Comparison of ENCODE assay signal across 9 mouse cellular contexts in the genomic region with DNA sequence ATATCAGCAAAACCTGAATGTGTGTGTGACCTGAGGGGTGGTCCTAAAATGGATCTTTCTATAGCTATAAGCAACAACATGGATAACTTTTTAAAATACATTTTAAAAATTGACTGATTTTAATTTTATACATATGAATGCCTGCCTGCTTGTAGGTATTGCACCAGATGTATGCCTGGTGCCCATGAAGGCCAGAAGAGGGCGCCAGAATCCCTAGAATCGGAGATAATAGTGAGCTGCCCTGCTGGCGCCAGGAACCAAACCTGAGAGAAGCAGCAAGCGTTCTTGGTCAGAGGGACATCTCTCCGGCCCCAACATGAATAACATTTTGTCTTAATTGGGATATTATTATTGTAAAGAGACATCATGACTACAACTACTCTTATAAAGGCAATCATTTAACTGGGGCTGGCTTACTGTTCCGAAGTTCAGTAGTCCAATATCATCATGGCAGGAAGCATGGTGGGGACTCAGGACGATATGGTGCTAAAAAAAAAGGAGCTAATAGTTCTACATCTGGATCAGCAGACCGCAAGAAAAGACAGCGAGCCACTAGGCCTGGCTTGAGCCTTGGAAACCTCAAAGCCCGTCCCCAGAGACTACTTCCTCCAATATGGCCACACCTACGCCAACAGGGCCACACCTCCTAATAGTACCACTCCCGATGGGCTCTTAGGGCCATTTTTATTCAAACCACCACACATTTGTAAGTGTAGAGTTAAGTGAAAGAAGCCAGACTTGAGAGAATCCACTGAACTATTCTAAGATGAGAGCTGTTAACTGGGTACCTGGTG. TPM values are rescaled to one million over a fixed set of nuclear protein-coding genes. Genes with fewer than 3 reads are reported as not detected.
DNase-seq lines count a peak whose midpoint lies in the region; ATAC-seq and TF ChIP-seq lines count a peak whose summit lies in the region.
"Had no signal": no experiment of that assay in that cellular context is flagged by ENCODE, and none has a peak within 500 bp of the region (broad histone marks: within the 10 kb centered on the region; RNA-seq: fewer than 3 reads in every experiment).

No protein-coding gene starts in this region.

- no peak overlapping the region for H3K4me2 ChIP-seq in kidney, postnatal 0 days (ENCODE audit: low read length)
- no peak overlapping the region for H3K4me2 ChIP-seq in kidney, embryonic 16.5 days (replicated peaks; ENCODE audit: low read depth, low read length)
- no peak overlapping the region for H3K4me2 ChIP-seq in neural tube, embryonic 11.5 days (ENCODE audit: low read depth)
- H3K4me2 ChIP-seq: limb, embryonic 12.5 days had no signal

- H3K4me3 ChIP-seq in kidney, postnatal 0 days (replicated peaks; ENCODE audit: low read depth, low read length) = no peak overlapping the region
- H3K4me3 ChIP-seq in kidney, embryonic 16.5 days (ENCODE audit: low read length) = no peak overlapping the region
- no peak overlapping the region for H3K4me3 ChIP-seq in neural tube, embryonic 11.5 days (ENCODE audit: low read depth, low read length)
- H3K4me3 ChIP-seq: limb, embryonic 12.5 days had no signal

- no peaks in the 10 kb centered on the region for H3K9me3 ChIP-seq in kidney, postnatal 0 days (replicated peaks; ENCODE audit: low read length)
- no peaks in the 10 kb centered on the region for H3K9me3 ChIP-seq in kidney, embryonic 16.5 days (ENCODE audit: low read length)
- H3K9me3 ChIP-seq in neural tube, embryonic 11.5 days (ENCODE audit: control insufficient read depth, low read length) = no peaks in the 10 kb centered on the region
- H3K9me3 ChIP-seq: limb, embryonic 12.5 days had no signal

- H3K27ac ChIP-seq in kidney, postnatal 0 days = no peak overlapping the region
- no peak overlapping the region for H3K27ac ChIP-seq in kidney, embryonic 16.5 days (ENCODE audit: low read length)
- no peak overlapping the region for H3K27ac ChIP-seq in neural tube, embryonic 11.5 days (ENCODE audit: low read depth, low read length)
- H3K27ac ChIP-seq: limb, embryonic 12.5 days had no signal

- no peaks in the 10 kb centered on the region for H3K4me1 ChIP-seq in kidney, postnatal 0 days (replicated peaks; ENCODE audit: insufficient read depth, low read length)
- H3K4me1 ChIP-seq in kidney, embryonic 16.5 days (ENCODE audit: insufficient read depth, low read length) = peaks cover 3% of the 10 kb centered on the region; the same call in 1 of the 2 replicates
- H3K4me1 ChIP-seq in neural tube, embryonic 11.5 days (ENCODE audit: control insufficient read depth, insufficient read depth, low read length) = 0 out of 2 replicates have a peak, but pooled peaks cover 4% of the 10 kb centered on the region
- H3K4me1 ChIP-seq: limb, embryonic 12.5 days had no signal

- no peaks in the 10 kb centered on the region for H3K27me3 ChIP-seq in kidney, postnatal 0 days (ENCODE audit: insufficient read depth, low read length)
- H3K27me3 ChIP-seq in kidney, embryonic 16.5 days (ENCODE audit: insufficient read depth, low read length) = peaks cover 15% of the 10 kb centered on the region; the same call in 1 of the 2 replicates
- 0 out of 2 replicates have a peak, but pooled peaks cover 3% of the 10 kb centered on the region for H3K27me3 ChIP-seq in neural tube, embryonic 11.5 days (ENCODE audit: control insufficient read depth, insufficient read depth, low read length)

- peak; percentile 67 for TF ChIP-seq CTCF in kidney, postnatal 0 days (IDR thresholded peaks at IDR 0.05; ENCODE audit: low read depth)

- ATAC-seq in kidney, postnatal 0 days (replicated peaks; ENCODE audit: low FRiP score, low read depth) = no peak
- ATAC-seq in kidney, embryonic 16.5 days (ENCODE audit: low FRiP score, low TSS enrichment) = no peak
- no peak for ATAC-seq in neural tube, embryonic 11.5 days (ENCODE audit: insufficient read depth, low FRiP score, low TSS enrichment)

- intact Hi-C loops in left cerebral cortex, postnatal 25 days (cut with DNase I) = no loop called here

- no peak overlapping the region for H3K9ac ChIP-seq in kidney, postnatal 0 days (ENCODE audit: low read depth, low read length)
- no peak overlapping the region for H3K9ac ChIP-seq in kidney, embryonic 16.5 days (replicated peaks; ENCODE audit: low read length)
- H3K9ac ChIP-seq in neural tube, embryonic 11.5 days (ENCODE audit: low read length) = no peak overlapping the region
- H3K9ac ChIP-seq: limb, embryonic 12.5 days had no signal

- no peaks in the 10 kb centered on the region for H3K36me3 ChIP-seq in kidney, postnatal 0 days (ENCODE audit: insufficient read depth, low read length)
- H3K36me3 ChIP-seq in kidney, embryonic 16.5 days (ENCODE audit: insufficient read depth, low read length) = no peaks in the 10 kb centered on the region
- H3K36me3 ChIP-seq in neural tube, embryonic 11.5 days (ENCODE audit: control insufficient read depth, insufficient read depth, low read length) = no peaks in the 10 kb centered on the region
- H3K36me3 ChIP-seq: limb, embryonic 12.5 days had no signal

- peak; percentile 22 to 33 for DNase-seq in adrenal gland, adult 18-20 months (ENCODE audit: low spot score in 2 of 2)
- no peak for DNase-seq in adrenal gland, postnatal 4 days (ENCODE audit: low spot score in 2 of 2)
- DNase-seq in kidney, postnatal 0 days (ENCODE audit: low spot score) = peak; percentile 38
- peak; percentile 8 for DNase-seq in adipocyte (ENCODE audit: low spot score)
- peak; percentile 34 for DNase-seq in kidney, postnatal 10 days
- DNase-seq in neural tube, embryonic 11.5 days (ENCODE audit: low spot score) = peak; percentile 50
- no peak for DNase-seq in left cerebral cortex, postnatal 25 days (ENCODE audit: low spot score in 2 of 2)

- WGBS in kidney, postnatal 0 days = 61% methylated on average over 12 of the region's 12 CpGs
- WGBS in kidney, embryonic 16.5 days = 63% methylated on average over 12 of the region's 12 CpGs
- 61% methylated on average over 12 of the region's 12 CpGs for WGBS in neural tube, embryonic 11.5 days

RNA-seq across cellular contexts. Expression of gene Il20ra, which starts 3.9 kb away (rescaled TPM):
- 1 to 10 TPM; 3.3 to 3.9 TPM for total RNA-seq in adrenal gland, adult 18-20 months (2021)
- total RNA-seq in adrenal gland, postnatal 4 days (2021) = 1 to 10 TPM; 5.1 to 7.1 TPM
- 0.11 TPM in 1 of 2 replicates, not detected in the other for polyA plus RNA-seq in kidney, postnatal 0 days (2015; fragmentation: Nextera tagmentation; extraction: Ambion mirVana)
- 0.07 and 0.10 TPM in 2 replicates for polyA plus RNA-seq in kidney, embryonic 16.5 days (2015; fragmentation: Nextera tagmentation; extraction: Ambion mirVana)
- not detected in 2 replicates for polyA plus RNA-seq in neural tube, embryonic 11.5 days (2014; fragmentation: Nextera tagmentation; extraction: Ambion mirVana)
- total RNA-seq in left cerebral cortex, postnatal 25 days (2021) = under 1 TPM; 0.32 to 0.73 TPM

Comparison
In these comparisons a context has a peak if more than half of its experiments do, and no peak if none do; other contexts are left out.
1. DNase-seq: peak in adrenal gland, adult 18-20 months (2 of 2), kidney, postnatal 0 days (single experiment), adipocyte (single experiment), kidney, postnatal 10 days (single experiment) and neural tube, embryonic 11.5 days (single experiment); none in adrenal gland, postnatal 4 days (0 of 2) and left cerebral cortex, postnatal 25 days (0 of 2).